Mouse (Mus musculus) liver (tissue): Measurements from ENCODE around the gene Abracl.

Experiments
- DNase-seq: peaks from one replicate; pipeline ENCODE4 v3.0.0-alpha.2; 2020; ENCODE audit warnings: mixed read lengths

Abracl gene

DNA sequence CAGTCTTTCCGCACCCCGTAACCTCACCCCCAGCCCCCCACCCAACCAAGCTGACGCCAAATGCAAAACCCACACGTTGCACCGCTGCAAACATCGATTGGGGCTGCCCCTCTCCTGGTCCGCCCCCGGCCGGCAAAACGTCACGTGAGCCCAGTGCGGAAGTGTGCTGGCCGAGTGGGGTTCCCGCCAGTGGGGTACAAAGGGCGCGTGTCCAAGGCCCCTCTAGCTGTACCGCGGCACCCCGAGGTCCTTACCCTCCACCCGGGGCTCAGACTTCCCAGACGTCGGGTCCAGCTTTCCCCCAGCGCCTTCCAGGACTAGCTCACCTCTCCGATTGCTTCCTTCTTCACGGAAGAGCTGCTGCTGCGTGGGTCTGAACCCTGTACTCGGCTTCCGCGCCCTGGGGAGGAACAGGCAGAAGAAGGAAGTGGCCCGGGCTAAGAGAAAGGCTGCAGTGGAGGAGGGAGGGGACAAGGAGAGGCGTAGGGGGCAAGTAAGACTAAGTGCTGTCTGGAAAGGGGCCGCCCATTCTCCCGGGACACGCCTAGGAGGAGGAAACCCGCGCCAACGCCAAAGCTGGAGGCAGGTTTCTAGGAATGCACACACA lies at the start of gene Abracl:
Abracl (minus strand) TSS at position 548 of the 607 bp plus-strand sequence.
- peak; percentile 81 for DNase-seq

DNA sequence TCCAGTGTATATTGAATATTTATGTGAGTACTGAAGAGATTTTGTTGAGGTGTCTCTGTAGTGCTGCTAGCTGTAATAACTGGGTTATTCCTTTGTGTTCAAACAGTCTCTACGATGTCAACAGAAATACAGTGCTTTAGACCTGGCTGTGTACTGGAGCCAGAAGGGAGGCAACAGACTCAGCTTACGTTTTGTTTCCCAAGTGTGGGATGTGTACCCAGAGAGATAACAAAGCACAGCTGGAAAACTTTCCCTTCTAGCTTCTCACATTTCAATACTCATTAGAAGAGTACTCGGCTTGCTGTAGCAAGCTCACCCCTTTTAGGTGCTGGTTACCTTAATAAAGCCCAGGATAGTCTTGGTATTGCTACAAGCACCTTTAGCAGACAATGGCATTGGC lies 49.8 kb upstream of the Abracl start:
- no peak for DNase-seq

DNA sequence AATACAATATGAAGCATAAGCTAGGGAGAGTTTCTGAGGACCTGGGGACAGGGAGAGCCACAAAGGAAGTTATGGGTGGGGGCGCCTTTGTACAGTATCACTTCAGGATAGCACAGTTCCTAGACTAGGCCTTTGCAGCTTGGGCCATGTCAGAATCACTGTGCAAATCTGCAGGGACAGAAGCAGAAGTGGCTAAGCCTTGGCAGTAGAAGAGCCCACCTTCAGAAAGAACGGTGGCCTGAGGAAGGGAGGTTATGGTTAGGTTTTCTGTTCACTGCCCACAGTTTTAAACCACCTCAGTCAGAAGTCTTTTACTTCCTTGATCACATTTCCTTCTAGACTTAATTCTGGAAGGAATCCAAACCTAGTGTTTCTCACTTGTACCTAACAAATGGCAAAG lies 47.5 kb upstream of the Abracl start:
- DNase-seq, result no peak

DNA sequence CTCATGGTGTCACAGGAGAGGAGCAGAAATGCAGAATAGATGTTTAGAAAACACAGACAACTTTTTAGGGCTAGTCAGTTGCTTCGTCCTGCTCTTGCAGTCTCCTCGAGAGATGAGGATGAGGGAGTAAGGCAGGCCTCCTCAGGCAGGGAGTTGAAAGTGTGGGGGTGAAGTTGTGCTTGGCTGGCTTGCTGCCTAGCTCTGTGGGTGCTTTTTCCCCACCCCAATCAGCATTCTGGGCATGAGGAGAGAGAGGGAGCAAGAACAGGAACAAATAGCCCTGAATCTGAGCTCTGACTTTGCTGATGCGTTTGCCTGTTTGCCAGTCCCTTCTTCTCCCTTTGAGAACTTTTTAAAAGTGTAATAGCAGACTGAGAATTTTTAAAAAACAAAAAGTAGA lies 47.1 kb upstream of the Abracl start:
- DNase-seq, result no peak

DNA sequence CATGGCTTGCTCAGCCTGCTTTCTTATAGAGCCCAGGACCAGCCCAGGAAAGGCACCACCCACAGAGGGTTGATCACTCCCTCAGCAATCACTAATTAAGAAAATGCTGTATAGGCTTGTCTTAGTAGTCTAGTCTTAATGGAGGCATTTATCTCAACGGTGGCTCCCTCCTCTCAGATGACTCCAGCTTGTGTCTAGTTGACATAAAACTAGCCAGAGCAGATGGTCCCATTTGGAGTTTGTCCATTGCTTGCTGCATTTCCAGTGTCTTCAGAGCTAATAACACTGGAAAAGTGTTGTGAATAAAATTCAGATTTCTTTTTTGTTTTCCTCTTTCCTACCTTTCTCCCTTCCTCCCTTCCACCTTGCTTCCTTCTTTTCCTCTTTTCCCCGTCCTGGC lies 46.5 kb upstream of the Abracl start:
- no peak for DNase-seq

DNA sequence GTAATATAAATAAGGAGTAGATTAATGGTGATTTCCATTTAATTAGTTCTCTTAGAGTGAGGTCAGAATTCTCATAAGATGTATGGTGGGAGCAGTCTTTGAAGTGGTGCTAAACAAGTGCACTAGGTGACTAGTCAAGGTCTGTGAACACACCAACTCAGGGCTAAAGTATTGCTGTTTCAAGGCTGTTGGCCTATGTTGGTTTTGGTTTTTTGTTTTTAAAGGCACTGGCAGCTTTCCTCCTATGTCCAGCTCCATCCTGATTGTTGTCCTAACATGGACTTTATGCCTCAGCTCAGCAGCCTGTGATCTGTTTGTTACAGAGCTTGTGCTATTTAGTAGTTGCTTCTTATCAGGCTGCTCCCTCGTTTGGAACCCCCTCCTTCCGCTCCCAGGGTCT lies 45.8 kb upstream of the Abracl start:
- no peak for DNase-seq

DNA sequence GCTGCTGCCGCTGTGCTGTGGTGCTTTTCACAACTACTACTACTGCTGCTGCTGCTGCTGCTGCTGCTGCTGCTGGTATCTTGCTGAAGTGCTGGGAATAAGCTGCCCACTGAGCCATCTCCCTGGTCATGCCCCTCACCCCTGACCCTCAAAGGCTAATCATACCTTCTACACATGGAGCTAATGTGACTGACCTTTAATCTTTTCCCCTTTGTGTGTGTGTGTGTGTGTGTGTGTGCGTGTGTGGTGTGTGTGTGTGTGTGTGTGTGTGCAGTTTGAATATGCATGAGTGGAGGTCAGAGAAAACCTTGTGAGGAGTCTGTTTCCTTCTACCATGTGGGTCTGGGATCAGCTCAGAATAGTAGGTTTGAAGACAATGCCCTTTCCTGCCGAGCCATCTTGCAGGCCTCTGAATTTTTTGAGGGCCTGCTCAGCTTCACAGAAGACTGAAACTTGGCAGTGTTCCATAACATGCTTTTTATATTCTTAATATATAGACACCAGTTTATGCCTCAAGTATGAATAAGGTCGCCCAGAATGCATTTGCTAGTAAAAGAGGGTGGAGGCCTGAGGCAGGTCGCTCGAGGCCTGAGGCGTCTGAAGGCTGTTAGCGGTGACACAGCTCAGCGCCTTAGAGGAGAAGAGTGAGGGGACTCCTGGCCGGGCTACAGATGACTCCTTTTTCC lies 44.8 kb upstream of the Abracl start:
- DNase-seq, result no peak

DNA sequence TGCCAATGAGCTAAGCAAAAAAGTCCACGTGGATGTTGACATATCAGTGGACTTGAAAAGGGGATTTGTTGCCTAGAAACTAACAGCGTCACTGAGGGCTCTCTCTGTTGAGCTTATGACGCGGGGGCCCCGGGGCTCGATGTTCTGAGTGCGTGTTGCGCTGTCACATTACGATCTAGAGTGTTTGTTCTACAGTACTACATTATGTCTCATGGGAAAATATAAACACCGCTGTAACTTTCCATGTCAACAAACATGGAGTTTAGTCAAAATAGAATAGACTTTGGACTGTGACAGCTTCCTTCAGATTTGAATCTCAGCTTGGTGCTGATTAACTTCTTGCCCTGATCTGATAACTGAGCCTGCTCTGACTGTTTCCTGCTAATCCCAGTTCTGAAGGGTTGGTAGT lies 42.9 kb upstream of the Abracl start:
- no peak for DNase-seq

DNA sequence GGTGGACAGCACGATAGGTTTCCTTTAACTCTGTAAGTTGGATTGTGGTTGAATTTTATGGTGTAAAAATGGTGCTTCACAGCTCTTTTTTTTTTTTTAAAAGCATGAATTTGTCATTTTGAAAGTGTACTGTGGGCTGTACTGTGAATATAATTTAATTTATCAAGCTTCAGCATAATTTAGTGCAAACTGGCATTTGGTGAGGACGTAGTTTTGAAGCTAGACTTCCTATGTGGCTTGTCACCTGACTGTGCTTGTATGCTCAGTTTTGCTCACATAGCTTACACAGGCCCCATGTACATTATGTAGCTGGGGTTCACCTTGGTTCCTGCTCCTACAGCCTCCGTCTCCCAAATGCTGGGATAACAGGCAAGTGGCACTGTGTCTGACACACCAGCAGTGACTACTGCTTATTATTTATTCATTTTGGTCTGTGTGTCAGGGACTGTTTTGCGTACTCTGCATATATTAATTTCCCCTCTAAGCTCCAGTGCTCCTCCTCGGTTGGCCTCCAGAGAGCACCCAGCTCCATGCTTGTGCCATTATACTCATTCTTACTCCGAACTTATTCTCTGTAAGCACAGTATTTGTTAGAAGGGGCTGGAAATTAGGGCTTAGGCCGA lies 41.6 kb upstream of the Abracl start:
- no peak for DNase-seq

DNA sequence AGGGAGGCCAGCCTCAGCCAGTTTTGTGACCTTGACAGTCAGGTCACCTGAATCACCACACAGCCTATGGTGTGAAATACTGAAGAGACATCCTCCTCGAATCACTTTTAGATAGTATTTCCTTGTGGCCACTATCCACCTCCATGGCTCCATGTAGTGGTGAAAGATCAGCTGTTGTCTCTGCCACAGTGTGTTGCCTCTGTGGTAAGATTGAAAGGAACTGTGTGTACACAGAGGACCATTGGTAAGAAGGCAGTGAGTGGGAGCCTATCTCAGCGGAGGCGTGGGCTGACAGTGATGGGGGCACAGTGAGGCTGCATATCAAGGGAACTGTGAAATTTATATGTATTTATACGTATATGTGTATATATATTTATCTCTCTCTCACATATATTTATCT lies 38.4 kb upstream of the Abracl start:
- DNase-seq, result no peak

DNA sequence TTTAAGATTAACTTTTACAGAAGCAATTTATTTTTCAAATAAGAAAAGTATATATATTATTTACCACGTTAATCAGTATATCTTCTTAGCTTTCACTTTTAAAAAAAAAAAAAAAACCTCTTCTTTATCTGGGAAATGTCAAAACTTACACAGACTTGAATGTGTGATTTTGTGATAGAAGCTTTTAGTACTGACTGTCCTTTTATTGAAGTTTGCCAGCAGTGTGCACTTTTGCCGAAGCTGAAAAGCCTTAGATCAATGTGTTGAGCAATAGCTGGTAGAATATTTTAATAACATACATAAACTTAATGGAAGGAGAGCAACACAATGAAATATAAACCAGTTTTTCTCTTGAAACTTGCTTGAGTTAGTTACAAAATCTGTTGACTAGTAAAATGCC lies 37.7 kb upstream of the Abracl start:
- no peak for DNase-seq

DNA sequence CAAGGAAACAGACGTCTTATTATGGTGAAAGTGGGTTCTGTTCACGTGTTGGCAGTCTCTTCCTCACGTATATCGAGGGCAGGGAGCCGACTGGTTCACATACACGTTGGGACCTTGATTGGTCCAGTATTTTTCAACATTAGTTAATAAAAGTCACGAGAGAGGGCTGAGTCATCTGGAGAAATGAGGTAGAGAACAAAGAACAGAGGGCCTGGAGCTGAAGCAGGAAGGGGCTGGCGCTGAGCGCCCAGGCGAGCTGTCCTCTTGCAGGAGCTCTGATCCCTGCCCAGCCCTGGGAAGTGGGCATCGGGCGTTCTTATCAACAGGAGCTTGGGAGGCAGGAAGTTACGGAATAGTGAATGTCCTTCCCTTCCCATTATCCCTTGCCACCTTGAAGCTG lies 36.7 kb upstream of the Abracl start:
- DNase-seq, result no peak

DNA sequence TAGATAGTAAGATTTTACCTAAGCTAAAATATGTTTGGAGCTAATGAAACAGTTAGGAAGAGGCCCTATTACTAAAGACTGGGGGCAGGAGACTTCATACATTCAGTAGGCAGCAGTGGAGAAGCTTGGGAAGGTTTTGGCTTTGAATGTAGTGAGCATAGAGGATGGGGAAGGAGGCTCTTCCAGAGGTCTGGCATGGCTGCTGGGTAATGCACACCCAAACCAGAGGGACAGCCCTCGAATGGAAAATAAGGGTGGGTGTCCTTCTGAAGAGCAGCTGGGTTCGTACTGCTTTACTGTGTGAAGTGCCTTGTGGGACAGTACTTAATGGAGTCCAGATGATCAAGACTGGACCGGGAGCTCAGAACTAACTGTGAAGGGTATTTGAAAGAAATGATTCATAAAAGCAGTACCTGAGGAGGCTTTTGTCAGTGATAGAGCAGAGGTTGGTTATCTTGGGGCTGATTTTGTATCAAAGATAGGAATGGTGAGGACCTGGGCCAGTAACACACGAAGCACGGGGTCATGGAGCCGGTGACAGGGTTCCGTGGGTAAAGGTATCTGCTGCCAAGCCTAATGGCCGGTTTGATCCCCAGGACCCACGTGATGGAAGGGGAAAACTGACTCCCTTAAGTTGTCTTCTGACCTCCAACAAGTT lies 35.7 kb upstream of the Abracl start:
- DNase-seq, result no peak

DNA sequence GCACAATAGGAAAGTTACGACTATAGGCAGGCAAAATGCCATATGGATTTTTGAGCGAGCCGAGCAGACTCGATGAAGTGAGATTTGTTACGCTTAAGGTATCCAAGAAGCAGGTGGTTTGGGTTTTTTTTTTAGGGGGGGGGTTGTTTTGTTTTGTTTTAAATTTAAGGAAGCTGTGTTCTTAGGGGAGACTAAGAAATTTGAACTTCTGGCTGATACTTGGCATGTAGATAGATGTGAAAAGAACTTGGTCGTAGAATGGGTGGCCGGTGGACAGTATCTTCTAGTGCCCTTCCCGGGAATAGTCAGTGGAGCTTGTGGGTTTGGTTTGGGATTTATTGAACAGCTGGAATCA lies 33.3 kb upstream of the Abracl start:
- DNase-seq, result no peak

DNA sequence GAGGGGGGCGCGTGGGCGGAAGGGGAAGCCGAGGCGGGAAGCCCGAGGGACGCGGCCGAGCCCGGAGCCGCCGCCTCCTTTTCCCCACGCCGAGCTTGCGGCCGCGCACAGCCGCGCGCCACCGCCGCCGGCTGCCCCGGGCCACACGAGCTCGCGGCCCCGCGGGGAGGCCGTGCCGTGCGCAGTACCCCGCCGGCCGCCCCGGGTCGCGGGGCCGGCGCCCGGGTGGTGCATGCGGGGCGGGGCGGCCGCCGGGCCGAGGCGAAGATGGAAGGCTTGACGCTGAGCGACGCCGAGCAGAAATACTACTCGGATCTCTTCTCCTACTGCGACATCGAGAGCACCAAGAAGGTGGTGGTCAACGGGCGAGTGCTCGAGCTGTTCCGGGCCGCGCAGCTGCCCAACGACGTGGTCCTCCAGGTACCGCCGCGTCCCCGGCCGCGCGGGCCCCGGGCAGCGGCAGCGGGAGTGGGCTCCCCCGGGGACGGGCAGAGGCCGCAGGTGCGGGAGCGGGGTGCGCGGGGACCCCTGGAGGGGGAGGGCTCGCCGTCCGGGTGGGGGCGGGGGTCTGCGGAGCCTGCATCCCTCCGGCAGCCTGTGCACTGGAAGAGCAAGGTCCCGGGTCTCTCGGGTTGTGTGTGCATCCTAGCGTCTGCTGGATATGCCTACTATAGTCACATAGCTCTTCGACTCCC lies 32.8 kb upstream of the Abracl start, which contains the start of gene Reps1:
Reps1 (plus strand) TSS at position 166 of the 695 bp plus-strand sequence.
- peak; percentile 43 for DNase-seq

DNA sequence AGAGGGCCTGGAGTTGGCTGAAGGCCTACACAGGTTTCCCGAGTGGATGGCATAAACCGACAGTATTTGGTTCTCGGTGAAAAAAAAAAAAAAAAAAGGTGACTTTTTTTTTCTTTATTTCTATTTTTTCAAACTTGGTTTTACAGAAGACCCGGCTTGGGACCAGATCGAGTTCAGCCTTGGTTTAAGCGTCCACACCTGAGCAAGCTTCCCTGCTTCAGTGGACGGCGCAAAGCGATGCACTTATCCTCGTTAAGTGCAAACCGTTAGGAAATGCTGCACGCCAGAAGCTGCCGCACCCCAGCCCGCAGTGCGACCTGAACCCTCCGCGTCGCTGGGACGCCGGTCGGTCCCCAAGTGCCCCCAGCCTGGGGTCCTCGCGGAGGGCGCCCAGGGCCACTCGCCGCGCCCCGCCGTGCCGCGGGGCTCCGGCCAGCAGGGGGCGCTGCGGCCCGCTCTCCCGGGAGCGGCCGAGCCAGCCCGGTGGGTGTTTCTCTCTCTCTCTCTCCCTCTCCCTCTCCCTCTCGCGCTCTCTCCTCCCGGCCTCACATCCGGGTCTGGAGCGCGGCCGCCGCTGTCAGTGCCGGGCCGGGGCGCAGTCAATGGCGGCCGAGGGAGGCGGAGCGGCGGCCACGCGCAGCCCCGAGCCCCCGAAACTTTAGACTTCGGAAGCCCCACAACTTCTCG lies 32.1 kb upstream of the Abracl start:
- peak; percentile 85 for DNase-seq

DNA sequence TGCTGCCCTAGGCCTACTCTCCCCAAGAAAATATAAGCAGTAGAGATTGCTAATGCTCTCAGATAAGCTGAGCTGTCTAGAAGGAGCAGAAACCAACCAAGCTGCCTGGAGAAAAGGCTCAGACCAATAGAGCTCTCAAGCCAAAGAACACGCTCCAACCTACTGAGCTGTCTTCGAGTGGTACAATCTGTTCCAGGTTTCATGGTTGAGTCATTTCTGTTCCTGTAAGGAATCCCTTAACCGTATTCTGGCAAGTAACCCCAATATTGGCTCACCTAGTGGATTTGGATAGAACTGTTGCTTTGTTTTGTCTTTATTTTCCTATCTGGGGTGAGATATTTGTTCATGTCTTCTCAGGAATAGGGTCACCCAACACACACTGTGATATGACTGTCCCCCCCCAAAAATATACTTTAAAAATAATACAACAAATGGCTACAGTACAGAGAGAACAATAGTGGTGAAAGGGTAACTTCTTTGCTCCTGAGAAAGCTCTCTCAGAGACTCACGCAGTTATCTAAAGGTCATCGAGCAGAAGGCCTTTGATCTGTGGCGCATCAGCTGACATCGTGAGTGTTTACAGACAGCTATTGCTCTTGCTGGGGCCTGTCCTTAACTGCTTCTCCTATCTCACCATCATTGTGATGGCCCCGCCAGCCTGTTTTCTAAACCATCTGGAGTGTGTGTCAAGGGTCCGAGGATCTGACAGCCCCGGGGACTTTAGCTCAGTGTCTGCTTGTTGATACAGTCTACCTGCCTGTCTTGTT lies 24.5 kb upstream of the Abracl start:
- peak; percentile 20 for DNase-seq

DNA sequence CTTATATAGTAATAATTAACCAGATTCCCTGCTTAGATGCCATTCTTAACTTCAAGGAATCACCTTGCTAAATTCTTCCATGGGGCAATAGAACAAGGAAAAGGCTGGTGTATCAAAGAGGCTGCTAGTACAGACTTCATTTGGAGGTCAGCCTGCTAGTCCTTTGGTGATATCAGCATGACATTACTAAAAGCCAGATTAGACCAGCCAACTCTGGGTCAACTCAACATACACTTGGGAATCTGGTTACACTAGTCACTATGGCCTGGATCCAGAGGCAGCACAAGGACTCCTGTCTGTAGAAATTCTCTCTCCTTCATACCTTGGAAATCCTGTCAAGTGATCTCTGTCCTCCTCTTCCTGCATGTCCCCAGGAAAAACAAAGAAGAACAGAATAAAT lies 23.3 kb upstream of the Abracl start:
- no peak for DNase-seq

DNA sequence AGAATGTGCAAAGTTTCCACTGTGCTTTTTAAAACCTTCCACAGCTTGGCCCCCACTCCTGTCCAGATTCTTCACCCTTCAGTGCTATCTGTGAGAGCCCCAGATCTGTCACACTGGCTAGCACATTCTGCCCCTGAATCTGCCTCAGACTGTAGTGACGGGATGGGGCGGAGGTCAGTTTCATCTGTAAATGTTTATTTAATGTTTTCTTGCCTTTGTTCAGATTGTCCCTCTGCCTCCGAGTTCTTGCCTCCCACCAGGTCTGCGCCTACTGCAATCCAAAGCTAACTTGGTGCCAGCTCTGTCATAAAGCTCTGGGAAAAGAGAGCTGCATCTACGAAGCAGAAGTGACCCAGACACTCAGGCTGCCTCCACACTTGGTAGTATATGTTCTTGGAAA lies 13.8 kb upstream of the Abracl start:
- DNase-seq, result no peak

DNA sequence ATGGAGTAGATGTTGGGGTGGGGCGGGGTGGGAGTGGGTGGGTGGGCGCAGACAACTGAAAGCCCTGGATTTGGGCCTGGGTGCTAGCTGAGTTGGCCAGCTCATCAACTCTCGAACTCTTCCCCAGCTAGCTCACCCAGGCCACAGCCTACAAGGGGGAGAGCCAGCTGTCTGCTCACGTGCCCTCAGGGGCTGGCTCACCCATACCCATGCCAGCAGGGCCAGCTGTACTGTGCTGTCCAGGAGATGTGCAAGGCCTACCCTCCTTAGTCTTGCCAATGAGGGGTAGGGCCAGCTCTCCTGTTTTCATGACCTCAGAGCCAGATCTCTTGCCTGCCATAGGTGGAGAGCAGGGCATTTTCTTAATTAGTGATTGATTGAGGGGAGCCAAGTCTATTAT lies 11.3 kb upstream of the Abracl start:
- DNase-seq, result no peak

DNA sequence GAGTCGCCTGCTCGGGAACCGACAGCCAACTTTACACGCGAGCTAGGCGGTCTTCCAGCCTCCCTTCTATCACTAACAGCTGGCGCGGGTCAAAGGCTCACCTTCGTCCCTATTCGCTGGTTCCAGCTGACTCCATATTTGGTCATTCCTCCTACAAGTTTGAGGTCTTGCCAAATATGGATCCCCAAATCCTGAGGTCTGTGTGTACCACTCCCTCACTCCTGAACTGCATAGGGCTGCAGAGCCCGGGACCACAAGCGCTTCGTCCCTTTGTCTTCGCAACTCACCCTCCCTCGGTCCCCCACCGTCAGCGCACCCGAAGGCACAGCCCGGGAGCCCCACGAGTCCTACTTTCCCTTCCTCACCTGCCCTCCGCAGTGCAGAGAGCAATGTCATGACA lies 776 bp downstream of the Abracl start:
- DNase-seq, result peak; percentile 75
